Mouse (Mus musculus) gastrocnemius, adult 2 months (tissue): Measurements from ENCODE around the gene Mtor. TPM values are rescaled to one million over a fixed set of nuclear protein-coding genes. Genes with fewer than 3 reads are reported as not detected.
A peak's percentile ranks its signal among the peaks of the same experiment; 100 is the strongest.

Experiments
- DNase-seq: peaks from one replicate; pipeline ENCODE4 v3.0.0; 2022
- H3K27ac ChIP-seq: fragments of 200-600 bp; 2 replicates; pipeline ENCODE4 v1.8.1; 2022; ENCODE audit warnings: mild to moderate bottlenecking
- H3K4me3 ChIP-seq: fragments of 200-600 bp; 2 replicates; pipeline ENCODE4 v1.8.1; 2022; ENCODE audit warnings: mild to moderate bottlenecking, moderate library complexity
- CTCF ChIP-seq: fragments of 200-600 bp; IDR thresholded peaks from 2 replicates; pipeline ENCODE4 v1.8.1; 2022; ENCODE audit warnings: antibody characterized with exemption, mild to moderate bottlenecking, moderate library complexity
- intact Hi-C: fragments of 180-260 bp; cut with DNase I; formaldehyde crosslinking; loops from one replicate; pipeline ENCODE4 v1.15.1; 2025
- long read RNA-seq, 2 experiments: library from polyadenylated mRNA; stranded (forward); transcript quantifications; one replicate each; pipeline ENCODE4 v2.0.0; 2021
- total RNA-seq, 2 experiments: library from RNA; stranded (reverse); gene quantifications; 2 replicates each; pipeline ENCODE4 v1.2.3; 2021

Gene Mtor
- total RNA-seq: 10 to 100 TPM; 36.3 to 37.1 TPM
- long read RNA-seq, experiment 1, full-length matches to known transcripts: 4 of 15 reads
- long read RNA-seq, experiment 1, partial matches to known transcripts: 10 of 15 reads
- long read RNA-seq, experiment 1, other reads (novel, unspliced or antisense): 1 of 15 reads
- long read RNA-seq, experiment 2, full-length matches to known transcripts: 2 of 32 reads
- long read RNA-seq, experiment 2, partial matches to known transcripts: 20 of 32 reads
- long read RNA-seq, experiment 2, other reads (novel, unspliced or antisense): 10 of 32 reads

- intact Hi-C loops: no loop called here
- Histone ChIP-seq H3K4me3 (peak within 1 kb of the TSS; percentile 89), H3K27ac (peak within 1 kb of the TSS; percentile 94)
- peak; percentile 96 for DNase-seq
- no peak for TF ChIP-seq CTCF
These were observed at the start of gene Mtor for GRCm38 (mm10) chr4:148448179-148448852. TSS of gene Mtor (plus strand) at chr4:148448611.

- H3K27ac ChIP-seq: no peak overlapping the region
- intact Hi-C loops: no loop called here
- no peak for TF ChIP-seq CTCF
- DNase-seq: no peak
- H3K4me3 ChIP-seq: no peak overlapping the region
These were observed 48.8 kb upstream of the Mtor start for GRCm38 (mm10) chr4:148399437-148400094.

- intact Hi-C loops: no loop called here
- DNase-seq: no peak
- no peak overlapping the region for H3K27ac ChIP-seq
- no peak for TF ChIP-seq CTCF
- no peak overlapping the region for H3K4me3 ChIP-seq
These were observed 45.0 kb upstream of the Mtor start for GRCm38 (mm10) chr4:148403402-148403801.

- no peak overlapping the region for H3K27ac ChIP-seq
- peak overlapping the region; percentile 15 for H3K4me3 ChIP-seq
- intact Hi-C loops: no loop called here
- TF ChIP-seq CTCF: no peak
- DNase-seq: no peak
These were observed 43.7 kb upstream of the Mtor start for GRCm38 (mm10) chr4:148404748-148405147.

GRCm38 (mm10) chr4:148405255-148405788, 43.1 kb upstream of the Mtor start:
- no peak overlapping the region; the same call in 1 of the 2 replicates for H3K4me3 ChIP-seq
- intact Hi-C loops: no loop called here

GRCm38 (mm10) chr4:148408256-148408975, 40.0 kb upstream of the Mtor start:
- no peak for DNase-seq
- intact Hi-C loops: no loop called here
- TF ChIP-seq CTCF: no peak
- Histone ChIP-seq H3K27ac (no peak overlapping the region), H3K4me3 (no peak overlapping the region)

More at GRCm38 (mm10) chr4:148405255-148405788, 43.1 kb upstream of the Mtor start:
- no peak overlapping the region for H3K27ac ChIP-seq
- DNase-seq: no peak
- no peak for TF ChIP-seq CTCF

GRCm38 (mm10) chr4:148415575-148415974, 32.8 kb upstream of the Mtor start:
- no peak overlapping the region for H3K4me3 ChIP-seq
- TF ChIP-seq CTCF: no peak
- intact Hi-C loops: no loop called here
- DNase-seq: no peak
- no peak overlapping the region for H3K27ac ChIP-seq

- DNase-seq: no peak
- H3K4me3 ChIP-seq: no peak overlapping the region
- no peak for TF ChIP-seq CTCF
- intact Hi-C loops: no loop called here
- no peak overlapping the region for H3K27ac ChIP-seq
These were observed 31.3 kb upstream of the Mtor start for GRCm38 (mm10) chr4:148417074-148417526.

GRCm38 (mm10) chr4:148417559-148417958, 30.9 kb upstream of the Mtor start:
- no peak for DNase-seq
- intact Hi-C loops: no loop called here
- H3K27ac ChIP-seq: no peak overlapping the region
- no peak overlapping the region for H3K4me3 ChIP-seq
- TF ChIP-seq CTCF: no peak

- intact Hi-C loops: no loop called here
- TF ChIP-seq CTCF: peak; percentile 23; the same call in 1 of the 2 replicates
- Histone ChIP-seq H3K27ac (0 out of 2 replicates have a peak overlapping the region, but pooled peaks have one; percentile 28), H3K4me3 (no peak overlapping the region)
- DNase-seq: peak; percentile 61
These were observed 21.2 kb upstream of the Mtor start for GRCm38 (mm10) chr4:148426950-148427850.

- DNase-seq: no peak
- no peak overlapping the region for H3K4me3 ChIP-seq
- H3K27ac ChIP-seq: no peak overlapping the region
- intact Hi-C loops: loop anchor here (2.0 kb wide), 2 partner anchors 258 to 314 kb away; no protein-coding TSS in a partner anchor
- TF ChIP-seq CTCF: no peak
These were observed 19.9 kb upstream of the Mtor start for GRCm38 (mm10) chr4:148428544-148428943.
